Mouse (Mus musculus) right cerebral cortex, postnatal 36 days (tissue): ENCODE data around the gene G6pc.
"Not testable (repeated sequence)": the region's sequence is repeated elsewhere in the genome, so short reads cannot be mapped to it uniquely, and the experiment has no call there.

ENCODE experiments used
- DNase-seq, 2 experiments: peaks; one replicate each; pipeline ENCODE4 v3.0.0; 2022; ENCODE audit warnings: low spot score in 2 of 2, mixed read lengths in 1 of 2

Gene G6pc

DNA sequence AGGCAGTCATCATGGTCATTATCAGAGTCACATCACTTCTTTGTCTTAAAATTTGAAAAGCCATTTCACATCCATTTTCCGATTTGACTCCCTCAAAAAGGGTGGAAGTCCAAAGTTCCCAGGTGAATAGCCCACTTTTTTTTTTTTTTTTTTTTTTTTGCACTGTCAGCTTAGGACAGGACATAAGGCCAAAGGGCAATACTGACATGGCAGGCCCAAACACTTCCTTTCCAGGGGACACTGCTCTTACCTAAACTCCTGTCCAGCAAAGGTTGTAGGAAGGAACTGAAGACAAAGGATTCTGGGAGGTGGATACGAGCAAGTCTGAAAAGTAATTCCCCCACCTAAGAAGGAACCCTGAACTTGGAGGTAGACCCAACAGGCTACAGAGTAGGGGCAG is 11.4 kb upstream of the G6pc start:
- no peak for DNase-seq

GRCm38 (mm10) chr11:101357505-101358182 is 9.7 kb upstream of the G6pc start:
- no peak for DNase-seq

GRCm38 (mm10) chr11:101359776-101360175 is 7.6 kb upstream of the G6pc start:
- no peak for DNase-seq

- DNase-seq, result no peak
Observed at GRCm38 (mm10) chr11:101360651-101361113, 6.7 kb upstream of the G6pc start.

GRCm38 (mm10) chr11:101364531-101364931 is 2.8 kb upstream of the G6pc start:
- no peak for DNase-seq

GRCm38 (mm10) chr11:101370141-101370540 is 2.8 kb downstream of the G6pc start:
- no peak for DNase-seq

DNA sequence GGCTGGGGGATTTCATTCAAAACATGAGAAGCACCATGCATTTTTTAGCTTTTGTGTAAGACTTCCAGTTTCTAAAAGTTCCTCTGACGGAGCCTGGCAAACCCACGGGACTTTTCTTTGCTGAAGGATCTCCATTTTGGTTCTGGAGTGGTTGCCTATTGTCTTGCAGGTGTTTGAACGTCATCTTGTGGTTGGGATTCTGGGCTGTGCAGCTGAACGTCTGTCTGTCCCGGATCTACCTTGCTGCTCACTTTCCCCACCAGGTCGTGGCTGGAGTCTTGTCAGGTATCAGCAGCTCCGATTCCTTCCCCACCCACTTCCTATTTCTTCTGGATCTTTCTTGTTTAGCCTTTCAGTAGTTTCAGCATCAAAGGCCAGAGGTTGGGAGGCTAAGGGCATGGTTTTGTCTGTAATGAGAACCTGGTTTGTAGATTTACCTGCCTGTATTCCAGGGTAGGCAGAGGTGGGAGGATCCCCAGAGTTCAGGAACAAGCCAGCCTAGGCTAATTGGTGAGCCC is 7.1 kb downstream of the G6pc start:
- no peak for DNase-seq

- DNase-seq, result not testable (repeated sequence)
Observed at GRCm38 (mm10) chr11:101378196-101378595, 10.8 kb downstream of the G6pc start.

- DNase-seq, result no peak
Observed at GRCm38 (mm10) chr11:101378926-101379325, 11.6 kb downstream of the G6pc start.

DNA sequence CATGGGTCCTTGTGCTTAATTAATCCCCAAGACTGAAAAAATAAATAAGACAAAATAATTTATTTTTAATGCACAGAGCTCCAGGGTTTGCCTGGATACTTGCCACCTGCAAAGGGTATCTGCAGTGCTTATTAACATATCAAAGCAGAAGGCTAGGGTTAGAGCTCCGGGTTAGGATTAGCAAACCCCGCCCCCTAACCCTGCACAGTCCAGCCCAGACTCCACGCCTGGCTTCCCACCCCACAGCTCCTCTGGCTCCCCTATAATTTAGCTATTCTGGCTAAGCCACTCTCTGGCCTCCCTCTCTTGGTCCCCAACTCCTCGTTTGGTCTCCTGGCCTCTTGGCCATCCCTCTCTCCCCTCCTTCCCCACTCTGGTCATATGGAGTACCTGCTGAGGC is 14.5 kb downstream of the G6pc start:
- DNase-seq, result no peak

GRCm38 (mm10) chr11:101395110-101395509 is 27.7 kb downstream of the G6pc start:
- peak; percentile 44 to 47 for DNase-seq

DNA sequence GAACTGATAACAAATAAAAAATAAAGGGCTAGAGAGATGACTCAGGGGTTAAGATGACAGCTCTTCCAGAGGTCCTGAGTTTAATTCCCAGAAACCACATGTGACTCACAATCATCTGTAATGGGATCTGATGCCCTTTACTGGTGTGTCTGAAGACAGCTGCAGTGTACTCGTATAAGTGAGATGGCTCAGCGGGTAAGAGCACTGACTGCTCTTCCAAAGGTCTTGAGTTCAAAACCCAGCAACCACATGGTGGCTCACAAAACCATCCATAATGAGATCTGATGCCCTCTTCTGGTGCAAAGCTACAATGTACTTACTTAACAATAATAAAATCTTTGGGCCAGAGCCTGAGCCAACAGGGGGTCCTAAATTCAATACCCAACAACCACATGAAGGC is 47.9 kb downstream of the G6pc start:
- no peak for DNase-seq

DNA sequence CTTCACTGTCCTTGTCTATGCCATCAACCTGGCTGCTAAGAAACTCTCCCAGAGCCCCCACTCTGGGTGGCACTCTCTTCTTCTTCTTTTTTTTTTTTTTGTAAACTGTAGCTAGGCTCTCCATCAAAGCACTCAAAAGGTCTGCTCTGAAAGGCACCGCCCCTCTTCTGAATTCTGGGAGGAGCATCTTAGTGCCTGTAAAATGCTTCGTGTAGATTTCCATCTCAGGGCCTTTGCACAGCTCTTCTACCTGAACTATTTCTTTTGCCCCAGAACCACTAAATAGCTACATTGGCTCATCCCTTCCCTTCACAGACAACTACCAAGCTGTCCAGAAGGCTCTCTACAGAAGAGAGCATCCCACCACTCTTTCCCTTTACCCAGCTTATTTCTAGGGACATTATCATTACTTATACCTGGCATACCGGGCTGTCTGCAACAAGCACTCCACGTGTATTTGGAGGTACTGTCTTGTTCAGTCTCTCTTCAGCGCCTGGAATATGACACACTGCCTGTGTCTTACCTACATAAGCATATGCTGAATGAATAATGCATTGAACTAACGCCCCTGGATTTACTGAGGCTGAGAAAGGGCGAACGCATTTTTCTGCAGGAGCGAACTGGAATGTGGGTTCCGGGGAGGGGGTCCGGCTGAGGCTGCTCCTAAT is 49.2 kb downstream of the G6pc start:
- DNase-seq, result no peak

- peak; percentile 78 to 79 for DNase-seq
Observed at GRCm38 (mm10) chr11:101417101-101417855, 49.9 kb downstream of the G6pc start, which contains the start of gene Aarsd1. Gene Aarsd1, minus strand, starts transcription at chr11:101417615.

GRCm38 (mm10) chr11:101418991-101419390 is 51.6 kb downstream of the G6pc start:
- DNase-seq, result peak; percentile 37 to 64

DNA sequence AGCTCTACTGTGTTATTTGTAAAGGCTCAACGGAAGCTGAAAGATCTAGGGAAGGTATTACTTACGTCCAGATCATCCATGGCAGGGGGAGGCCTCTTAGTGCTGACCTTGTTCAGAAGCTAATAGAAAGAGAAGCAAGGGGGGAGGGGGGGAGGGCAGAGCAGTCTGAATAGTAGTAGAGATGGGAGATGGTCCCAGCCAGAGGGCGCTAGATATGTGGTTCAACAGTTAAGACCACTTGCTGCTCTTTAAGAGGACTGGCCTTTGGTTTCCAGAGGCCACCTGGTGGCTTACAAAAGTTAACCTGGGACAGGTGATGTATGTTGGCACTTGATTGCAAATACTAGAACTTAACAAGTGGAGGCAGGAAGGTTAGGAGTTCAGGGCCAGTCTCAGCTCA is 52.2 kb downstream of the G6pc start:
- DNase-seq, result no peak

- DNase-seq, result no peak
Observed at GRCm38 (mm10) chr11:101420148-101420547, 52.8 kb downstream of the G6pc start.

GRCm38 (mm10) chr11:101424105-101424851 is 56.9 kb downstream of the G6pc start, which contains the start of gene Gm27029:
Gene Gm27029, minus strand, starts transcription at chr11:101424796.
- DNase-seq, result peak in 1 of 2 experiments; percentile 42

GRCm38 (mm10) chr11:101424925-101425813 is 57.8 kb downstream of the G6pc start, which contains the start of the genes Rundc1 and Ptges3l:
Gene Rundc1, plus strand, starts transcription at chr11:101425085.
Gene Ptges3l, minus strand, starts transcription at chr11:101425333.
- DNase-seq, result peak; percentile 96

GRCm38 (mm10) chr11:101426165-101426564 is 58.8 kb downstream of the G6pc start:
- DNase-seq, result no peak
